Mouse (Mus musculus) mature B cell (primary cell): Measurements from ENCODE around the gene Cpm.
"Not testable (repeated sequence)": the region's sequence is repeated elsewhere in the genome, so short reads cannot be mapped to it uniquely, and the experiment has no call there.

Experiments
- in situ Hi-C: fragments of 300-500 bp; cut with MboI; formaldehyde crosslinking; loops from 2 replicates; pipeline ENCODE4 v1.14.3; 2019

Gene Cpm

DNA sequence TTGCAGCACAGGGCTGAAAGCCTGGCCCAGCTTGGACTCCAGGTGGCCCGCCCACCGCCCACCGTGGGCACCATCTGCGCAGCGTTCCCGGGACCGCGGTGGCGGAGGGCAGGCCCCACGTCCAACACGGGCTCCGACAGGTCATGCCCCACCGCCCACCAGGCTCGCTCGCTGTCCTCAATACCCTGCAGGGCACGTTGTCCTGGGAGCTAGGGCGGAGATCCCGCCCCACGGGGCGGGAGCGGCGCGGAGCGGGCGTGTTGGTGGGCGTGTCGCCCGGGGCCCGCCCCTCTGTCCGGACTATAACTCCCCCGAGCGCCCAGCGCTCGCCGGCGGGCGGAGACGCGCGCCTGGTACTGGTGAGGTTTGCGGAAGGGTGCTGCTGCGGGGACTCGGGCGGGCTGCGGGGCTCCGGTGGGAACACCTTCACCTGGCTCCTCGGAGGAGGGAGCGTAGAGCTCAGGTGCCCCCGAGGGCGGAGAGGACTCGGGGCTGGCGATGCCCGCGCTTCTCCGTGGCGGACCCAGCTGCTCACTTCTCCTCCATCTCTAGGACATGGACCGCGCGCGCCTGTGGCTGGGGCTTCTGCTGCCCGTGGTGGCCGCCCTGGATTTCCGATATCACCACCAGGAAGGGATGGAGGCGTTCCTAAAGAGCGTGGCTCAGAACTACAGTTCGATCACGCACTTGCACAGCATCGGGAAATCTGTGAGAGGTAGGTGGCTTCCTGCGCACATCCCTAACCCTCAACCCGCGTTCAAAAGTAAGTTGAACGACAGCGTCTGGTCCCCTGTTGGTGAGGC is at the start of gene Cpm:
Cpm (plus strand) TSS at position 332 of the 803 bp plus-strand sequence.
- in situ Hi-C loops = no loop called here

- in situ Hi-C loops = no loop called here
These were observed 49.5 kb upstream of the Cpm start for GRCm38 (mm10) chr10:117579771-117580284.

GRCm38 (mm10) chr10:117580405-117580804 is 48.9 kb upstream of the Cpm start:
- in situ Hi-C loops = no loop called here

GRCm38 (mm10) chr10:117581007-117581752 is 48.1 kb upstream of the Cpm start:
- in situ Hi-C loops = no loop called here

DNA sequence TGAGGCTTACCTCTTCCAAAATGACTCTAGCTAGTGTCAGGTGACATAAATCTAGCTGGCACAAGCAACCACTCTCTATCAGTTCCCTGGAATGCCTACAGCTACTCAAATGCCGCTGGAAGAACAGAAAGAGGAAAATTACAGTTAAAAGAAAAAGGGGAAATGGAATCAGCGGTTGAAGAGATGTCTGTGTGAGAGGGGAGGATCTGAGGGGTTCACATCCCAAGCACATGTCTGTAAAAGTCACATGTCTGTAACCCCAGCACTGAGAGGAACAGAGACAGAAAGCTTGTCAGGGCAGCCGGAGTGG is 47.6 kb upstream of the Cpm start:
- in situ Hi-C loops = no loop called here

DNA sequence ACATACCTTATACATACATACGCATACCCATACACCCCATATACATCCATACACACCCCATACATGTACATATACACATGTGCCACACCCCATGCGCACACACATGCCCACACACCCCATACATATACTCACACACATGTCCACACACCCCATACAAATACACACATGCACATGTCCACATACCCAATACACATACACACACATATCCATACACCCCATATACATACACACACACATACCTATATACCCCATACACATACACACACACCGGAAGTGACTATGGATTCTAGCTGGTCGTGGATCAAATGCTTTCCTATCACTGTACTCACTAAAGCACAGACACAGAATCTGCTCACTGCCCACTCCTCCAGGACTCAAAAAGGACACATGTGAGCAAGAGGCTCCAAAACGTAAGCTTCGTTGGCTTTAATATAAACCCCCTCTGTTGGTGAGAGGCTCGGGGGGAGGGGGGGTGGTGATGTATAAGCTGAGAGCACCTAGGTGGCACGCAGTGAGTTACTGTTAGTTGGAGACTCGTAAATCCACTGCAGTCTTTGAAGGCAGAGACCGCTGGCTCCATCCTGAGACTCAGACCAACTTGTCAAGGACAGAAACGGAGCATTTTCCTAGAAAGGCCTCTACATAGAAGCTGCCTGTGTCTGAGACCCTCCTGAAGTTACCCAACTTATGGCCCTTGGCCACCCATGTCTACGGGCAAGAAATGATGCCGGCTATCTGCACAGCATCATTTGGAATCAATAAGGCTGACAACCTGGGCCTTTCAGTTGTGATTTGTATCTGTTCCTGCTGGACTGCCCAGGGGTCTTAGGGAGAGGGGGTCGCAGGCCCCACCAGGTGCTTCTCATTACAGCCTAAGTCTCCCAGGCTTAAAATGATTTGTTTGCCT is 45.9 kb upstream of the Cpm start:
- in situ Hi-C loops = no loop called here

GRCm38 (mm10) chr10:117584102-117584501 is 45.2 kb upstream of the Cpm start:
- in situ Hi-C loops = no loop called here

- in situ Hi-C loops = no loop called here
These were observed 44.5 kb upstream of the Cpm start for GRCm38 (mm10) chr10:117584566-117585515.

DNA sequence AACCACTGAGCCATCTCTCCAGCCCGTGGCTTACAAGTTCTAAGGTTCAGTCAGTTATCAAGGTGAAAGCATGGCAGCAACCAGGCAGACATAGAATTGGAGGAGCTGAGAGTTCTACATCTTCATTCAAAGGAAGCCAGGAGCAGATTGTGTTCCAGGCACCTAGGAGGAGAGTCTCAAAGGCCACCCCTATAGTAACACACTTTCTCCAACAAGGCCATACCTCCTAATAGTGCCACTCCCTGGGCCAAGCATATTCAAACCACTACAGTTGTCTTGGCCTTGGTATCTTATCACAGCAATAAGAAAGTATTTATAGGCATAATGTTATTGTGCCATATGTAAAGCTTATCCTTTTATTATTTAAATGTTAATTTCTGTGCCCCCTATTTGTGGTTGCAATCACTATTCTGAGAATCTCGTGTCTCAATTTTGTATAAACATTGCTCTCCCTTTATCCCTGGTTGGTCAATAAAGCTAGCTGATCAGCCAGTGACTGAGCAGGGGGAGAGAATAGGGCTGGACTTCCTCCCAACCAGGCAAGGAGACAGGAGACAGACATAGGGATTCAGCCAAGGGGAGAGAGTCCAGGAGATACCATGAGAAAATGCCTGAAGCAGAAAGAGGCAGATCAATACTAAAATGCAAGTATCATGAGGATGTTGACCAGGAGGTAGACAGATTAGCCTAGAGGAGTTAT is 43.5 kb upstream of the Cpm start:
- in situ Hi-C loops = no loop called here

- in situ Hi-C loops = no loop called here
These were observed 42.4 kb upstream of the Cpm start for GRCm38 (mm10) chr10:117586859-117587258.

GRCm38 (mm10) chr10:117587335-117587734 is 42.0 kb upstream of the Cpm start:
- in situ Hi-C loops = no loop called here

DNA sequence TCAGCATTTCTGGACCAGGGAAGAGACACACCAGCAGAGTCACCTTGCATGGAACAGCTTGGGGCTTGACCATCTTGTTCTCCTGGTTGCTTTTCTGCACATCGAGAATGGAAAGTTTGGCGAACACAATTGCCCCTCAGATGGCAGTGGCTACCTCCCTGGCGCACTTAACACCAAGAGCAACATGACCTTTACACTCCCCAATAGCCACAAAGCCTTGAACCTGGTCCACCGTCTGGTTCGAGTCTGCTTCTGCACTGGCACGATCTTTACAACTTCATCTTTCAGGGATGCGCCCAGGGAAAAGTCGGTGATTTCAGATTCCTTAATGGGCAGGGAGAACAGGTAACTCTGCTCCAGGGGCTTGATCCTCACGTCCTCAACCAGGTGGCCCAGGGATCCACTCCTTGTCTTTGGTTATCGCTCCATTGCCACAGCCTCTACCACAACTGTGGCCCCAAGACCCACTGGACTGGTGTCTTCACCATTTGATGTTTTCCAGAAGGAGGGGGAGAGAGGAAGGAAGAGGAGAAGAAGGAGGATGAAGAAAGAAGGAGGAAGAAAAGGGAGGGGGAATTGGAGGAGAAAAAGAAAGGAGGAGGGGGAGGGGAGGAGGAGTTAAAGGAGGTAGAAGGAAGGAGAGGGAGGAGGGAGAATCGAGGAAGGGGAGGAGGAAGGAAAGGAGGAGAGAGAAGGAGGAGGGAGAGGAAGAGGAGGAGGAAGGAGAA is 40.7 kb upstream of the Cpm start:
- in situ Hi-C loops = not testable (repeated sequence)

DNA sequence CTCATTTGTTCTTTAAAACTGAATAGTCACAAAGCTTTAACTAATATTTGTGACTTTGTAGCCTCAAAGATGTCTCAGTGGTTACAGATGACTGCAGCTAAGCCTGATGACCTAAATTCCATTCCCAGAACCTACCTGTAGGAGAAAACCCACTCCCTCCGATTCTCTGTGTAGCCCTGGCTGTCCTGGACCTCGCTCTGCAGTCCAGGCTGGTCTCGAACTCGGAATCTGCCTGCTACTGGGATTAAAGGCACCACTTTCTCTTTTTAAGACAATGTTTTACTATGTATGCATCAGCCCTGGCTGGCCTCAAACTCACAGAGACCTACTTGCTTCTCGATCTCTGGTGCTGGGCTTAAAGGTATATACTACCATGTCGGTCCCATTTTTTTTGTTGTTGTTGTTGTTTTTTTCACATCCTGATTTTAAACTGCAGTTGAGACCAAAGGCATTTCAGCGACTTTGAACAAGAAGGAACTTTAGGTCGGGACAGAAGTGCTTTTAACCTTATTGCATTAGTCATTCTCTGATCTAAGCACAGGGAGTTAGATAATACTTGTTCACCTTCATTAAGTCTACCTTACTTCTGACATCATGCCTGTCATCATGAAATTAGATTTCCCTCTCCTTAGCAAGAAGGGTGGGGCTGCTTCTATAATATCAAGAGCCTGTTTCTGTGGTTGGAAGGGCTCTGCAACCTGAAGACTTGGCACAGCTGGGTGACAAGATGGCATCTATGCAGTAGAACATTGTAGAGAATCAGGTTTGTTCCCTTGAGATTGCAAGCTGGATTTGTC is 40.0 kb upstream of the Cpm start:
- in situ Hi-C loops = no loop called here

DNA sequence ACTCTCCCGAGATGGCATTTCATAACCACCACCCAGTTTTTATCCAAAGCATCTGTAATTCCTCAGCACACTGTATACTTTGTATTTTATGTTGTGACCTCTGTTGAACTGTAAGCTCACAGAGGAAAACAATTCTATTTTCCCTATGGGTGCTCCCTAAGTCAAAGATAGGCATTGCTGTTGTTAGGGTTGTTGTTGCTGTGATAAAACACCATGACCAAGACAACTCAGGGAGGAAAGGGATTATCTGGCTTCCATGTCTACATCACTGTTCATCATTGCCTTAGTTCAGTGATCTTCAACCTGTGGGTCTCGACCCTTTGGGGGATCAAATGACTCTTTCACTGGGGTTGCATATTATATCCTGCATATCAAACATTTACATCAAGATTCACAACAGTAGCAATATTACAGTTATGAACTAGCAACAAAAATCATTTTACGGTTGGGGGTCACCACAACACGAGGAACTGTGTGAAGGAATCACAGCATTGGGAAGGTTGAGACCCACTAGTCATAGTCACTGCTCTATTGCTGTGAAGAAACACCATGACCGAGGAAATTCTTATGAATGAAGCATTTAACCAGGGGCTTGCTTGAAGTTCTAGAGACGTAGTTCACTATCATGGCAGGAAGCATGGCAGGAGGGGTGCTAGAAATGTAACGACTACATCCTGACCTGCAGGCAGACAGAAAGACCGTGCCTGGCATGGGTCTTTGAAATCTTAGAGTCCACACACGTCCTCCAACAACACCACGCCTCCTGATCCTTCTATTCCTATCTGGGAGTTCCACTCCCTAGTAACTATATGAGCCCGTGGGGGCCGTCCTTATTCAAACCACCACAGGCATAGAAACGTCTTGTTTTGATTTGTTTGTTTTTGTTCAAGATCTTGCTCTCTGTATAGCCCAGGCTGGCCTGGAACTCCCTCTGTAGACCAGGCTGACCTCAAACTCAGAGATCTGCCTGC is 38.7 kb upstream of the Cpm start:
- in situ Hi-C loops = no loop called here

- in situ Hi-C loops = no loop called here
These were observed 37.5 kb upstream of the Cpm start for GRCm38 (mm10) chr10:117591766-117592165.

DNA sequence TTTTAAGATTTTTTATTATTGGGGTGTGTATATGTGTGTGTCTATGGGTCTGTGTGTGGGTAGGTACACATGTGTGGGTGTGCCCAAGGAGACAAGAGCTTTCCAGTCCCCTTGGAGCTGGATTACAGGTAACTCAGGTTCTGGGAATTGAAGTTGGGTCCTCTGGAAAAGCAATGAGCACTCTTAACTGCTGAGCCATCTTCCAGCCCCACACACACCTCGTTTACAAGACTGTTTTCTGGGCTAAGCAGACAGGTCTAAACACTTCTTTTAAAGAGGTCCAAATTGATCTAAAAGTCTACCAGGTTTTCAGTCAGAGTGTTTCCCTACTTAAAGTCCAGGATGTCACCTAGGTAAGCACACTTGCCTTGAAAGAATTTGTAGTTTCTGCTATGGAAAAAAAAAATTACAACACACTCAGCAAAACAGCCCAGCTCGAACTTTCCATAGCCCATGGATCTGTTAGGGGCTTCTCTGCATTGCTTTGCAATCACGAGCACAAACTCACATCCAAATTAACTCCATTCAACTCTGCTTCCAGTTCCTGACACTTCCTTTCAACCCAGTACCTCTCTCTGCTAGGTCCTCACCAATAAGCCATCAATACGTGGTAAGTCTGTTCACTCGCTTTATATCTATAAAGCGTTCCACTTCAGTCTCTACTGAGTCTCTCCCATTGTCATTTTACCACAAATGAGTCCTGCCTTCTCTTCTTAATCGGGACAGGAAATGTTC is 36.8 kb upstream of the Cpm start:
- in situ Hi-C loops = no loop called here

DNA sequence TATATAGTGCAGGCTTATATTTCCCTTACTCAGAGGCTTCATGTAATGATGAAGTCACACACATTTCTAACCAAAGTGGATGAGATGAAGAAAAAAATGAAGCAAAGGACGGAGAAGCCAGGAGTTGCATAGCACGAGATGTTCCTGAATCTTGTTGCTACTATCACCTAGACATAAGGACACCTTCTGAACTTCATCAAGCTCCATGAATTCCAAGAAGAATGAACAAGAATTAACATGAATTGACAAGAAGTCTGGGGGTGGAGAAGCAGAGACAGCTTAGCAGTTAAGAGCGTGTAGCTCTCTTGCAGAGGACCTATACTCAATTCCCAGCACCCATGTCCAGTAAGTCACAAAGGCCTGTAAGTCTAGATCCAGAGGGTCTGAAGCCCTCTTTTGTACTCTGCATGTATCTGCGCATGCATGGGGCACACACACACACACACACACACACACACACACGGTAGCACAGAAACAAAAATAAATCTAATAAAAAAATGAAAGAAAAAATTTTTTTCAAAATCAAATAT is 36.2 kb upstream of the Cpm start:
- in situ Hi-C loops = no loop called here
